Mouse (Mus musculus) gastrocnemius, adult 2 months (tissue): ENCODE data around the gene Dph1. TPM values are rescaled to one million over a fixed set of nuclear protein-coding genes. Genes with fewer than 3 reads are reported as not detected.

Experiments used
- DNase-seq: peaks from one replicate; pipeline ENCODE4 v3.0.0; 2022
- H3K27ac ChIP-seq: fragments of 200-600 bp; 2 replicates; pipeline ENCODE4 v1.8.1; 2022; ENCODE audit warnings: mild to moderate bottlenecking
- H3K4me3 ChIP-seq: fragments of 200-600 bp; 2 replicates; pipeline ENCODE4 v1.8.1; 2022; ENCODE audit warnings: mild to moderate bottlenecking, moderate library complexity
- CTCF ChIP-seq: fragments of 200-600 bp; IDR thresholded peaks from 2 replicates; pipeline ENCODE4 v1.8.1; 2022; ENCODE audit warnings: antibody characterized with exemption, mild to moderate bottlenecking, moderate library complexity
- intact Hi-C: fragments of 180-260 bp; cut with DNase I; formaldehyde crosslinking; loops from one replicate; pipeline ENCODE4 v1.15.1; 2025
- microRNA-seq: library from miRNA; unstranded; fragments of <30 nt; microRNA quantifications from one replicate; pipeline ENCODE4 v1.2.0, GENCODE M21; 2021
- total RNA-seq, 2 experiments: library from RNA; stranded (reverse); gene quantifications; 2 replicates each; pipeline ENCODE4 v1.2.3; 2021

Gene Dph1
- total RNA-seq, 2 experiments from 2014 or later, result 5.5 to 6.2 TPM

GRCm38 (mm10) chr11:75131300-75131699 is 59.7 kb downstream of the Dph1 start:
- Histone ChIP-seq H3K4me3 (no peak overlapping the region), H3K27ac (no peak overlapping the region)
- TF ChIP-seq CTCF, result no peak
- intact Hi-C loops, result no loop called here
- DNase-seq, result no peak

- no peak overlapping the region for H3K27ac ChIP-seq
- TF ChIP-seq CTCF, result no peak
- H3K4me3 ChIP-seq, result no peak overlapping the region
- no peak for DNase-seq
- intact Hi-C loops, result no loop called here
Measured at GRCm38 (mm10) chr11:75129481-75129880, 61.6 kb downstream of the Dph1 start.

Small RNA genes within 50 kb of the gene (microRNA-seq; reads per million reads assigned to microRNA genes)
- gene Mir132, result 359 reads per million, percentile 63 among the genes with 10 or more reads in this experiment
- gene Mir212, result 6.5 reads per million

Other genes starting within 250 kb of the Dph1 start
- 1 to 10 TPM; 4.6 to 6.6 TPM for gene Hic1, start 21.7 kb downstream of the Dph1 start, total RNA-seq
- gene Ovca2, start 12.4 kb downstream of the Dph1 start, total RNA-seq, result 1 to 10 TPM; 2.5 to 3.6 TPM
- gene Rtn4rl1, start 2.5 kb upstream of the Dph1 start, total RNA-seq, result 1 to 10 TPM in 1 of 2 experiments, under 1 TPM in 1; 0.54 to 1.1 TPM
- gene Rpa1, start 157.1 kb upstream of the Dph1 start, total RNA-seq, result 10 to 100 TPM; 60.4 to 62.5 TPM
- 1 to 10 TPM; 4.0 to 4.3 TPM for gene Smyd4, start 157.2 kb upstream of the Dph1 start, total RNA-seq
- 100 to 1,000 TPM in 1 of 2 experiments, 10 to 100 TPM in 1; 55.5 to 168 TPM for gene Serpinf1, start 231.5 kb upstream of the Dph1 start, total RNA-seq
- not detected for gene Serpinf2, start 248.3 kb upstream of the Dph1 start, total RNA-seq